Mouse (Mus musculus) myocyte (in vitro differentiated cells): ENCODE data around the gene Asic2. TPM values are rescaled to one million over a fixed set of nuclear protein-coding genes. Genes with fewer than 3 reads are reported as not detected.

Experiments
- H3K27me3 ChIP-seq: one replicate; pipeline ENCODE4 v1.6.1; 2011; ENCODE audit not compliant: control insufficient read depth, insufficient read depth, insufficient read length
- H3K36me3 ChIP-seq: one replicate; pipeline ENCODE4 v1.6.1; 2011; ENCODE audit not compliant: control insufficient read depth, insufficient read depth
- H3K4me2 ChIP-seq: one replicate; pipeline ENCODE4 v1.6.1; 2011; ENCODE audit warnings: low read depth, control low read depth
- H3K4me3 ChIP-seq: one replicate; pipeline ENCODE4 v1.5.1; 2011; ENCODE audit warnings: mild to moderate bottlenecking, control low read depth, moderate library complexity
- H3K79me2 ChIP-seq: one replicate; pipeline ENCODE4 v1.6.1; 2011; ENCODE audit not compliant: control insufficient read depth, insufficient read depth
- H3ac ChIP-seq: one replicate; pipeline ENCODE4 v1.6.1; 2011; ENCODE audit not compliant: control insufficient read depth, insufficient read length
- CEBPB ChIP-seq: IDR thresholded peaks from 2 replicates; pipeline ENCODE4 v1.6.1; 2011; ENCODE audit warnings: mild to moderate bottlenecking, moderate library complexity; ENCODE audit not compliant: poor library complexity, insufficient read depth, severe bottlenecking
- E2F4 ChIP-seq: IDR thresholded peaks from one replicate; pipeline ENCODE4 v1.6.1; 2011; ENCODE audit warnings: mild to moderate bottlenecking, control low read depth, moderate library complexity; ENCODE audit not compliant: insufficient read depth
- MAX ChIP-seq: IDR thresholded peaks from one replicate; pipeline ENCODE4 v1.6.1; 2011; ENCODE audit warnings: low read depth, mild to moderate bottlenecking, control low read depth
- MYOD1 ChIP-seq, 3 experiments: IDR thresholded peaks; one replicate each; pipeline ENCODE4 v1.6.1; 2011; ENCODE audit warnings: control low read depth in 2 of 3, low read depth in 2 of 3, mild to moderate bottlenecking in 2 of 3, moderate library complexity in 1 of 3; ENCODE audit not compliant: insufficient read length in 2 of 3, control insufficient read depth in 1 of 3
- MYOG ChIP-seq, 3 experiments: IDR thresholded peaks; one replicate each; pipeline ENCODE4 v1.6.1; 2011; ENCODE audit warnings: control low read depth in 2 of 3, low read depth in 2 of 3, mild to moderate bottlenecking in 2 of 3; ENCODE audit not compliant: insufficient read length in 2 of 3, control insufficient read depth in 1 of 3, insufficient read depth in 1 of 3
- POLR2A ChIP-seq: IDR thresholded peaks from one replicate; pipeline ENCODE4 v1.6.1; 2011; ENCODE audit warnings: low read depth, mild to moderate bottlenecking, control low read depth, moderate library complexity; ENCODE audit not compliant: insufficient read length
- POLR2AphosphoS2 ChIP-seq: IDR thresholded peaks from one replicate; pipeline ENCODE4 v1.6.1; 2011; ENCODE audit warnings: low read depth, control low read depth; ENCODE audit not compliant: insufficient read length
- REST ChIP-seq: IDR thresholded peaks from one replicate; pipeline ENCODE4 v1.6.1; 2011; ENCODE audit warnings: mild to moderate bottlenecking, control low read depth, moderate library complexity; ENCODE audit not compliant: insufficient read depth, insufficient read length
- SRF ChIP-seq: IDR thresholded peaks from one replicate; pipeline ENCODE4 v1.6.1; 2011; ENCODE audit warnings: low read depth; ENCODE audit not compliant: control insufficient read depth, insufficient read length
- TCF12 ChIP-seq: IDR thresholded peaks from one replicate; pipeline ENCODE4 v1.6.1; 2011; ENCODE audit warnings: mild to moderate bottlenecking, control low read depth; ENCODE audit not compliant: poor library complexity, insufficient read depth, severe bottlenecking
- TCF3 ChIP-seq: IDR thresholded peaks from one replicate; pipeline ENCODE4 v1.6.1; 2011; ENCODE audit warnings: low read depth, control low read depth; ENCODE audit not compliant: insufficient read length
- USF1 ChIP-seq: IDR thresholded peaks from one replicate; pipeline ENCODE4 v1.6.1; 2011; ENCODE audit warnings: low read depth, mild to moderate bottlenecking, control low read depth, moderate library complexity
- polyA plus RNA-seq: library from polyadenylated mRNA; unstranded; fragments of >200 nt; fragmentation: generic; extraction: Trizol; gene quantifications from one replicate; pipeline ENCODE4 v1.2.1, GENCODE M21; 2012; ENCODE audit warnings: missing spikeins

Asic2 gene
- polyA plus RNA-seq, 1 experiment = not detected

DNA sequence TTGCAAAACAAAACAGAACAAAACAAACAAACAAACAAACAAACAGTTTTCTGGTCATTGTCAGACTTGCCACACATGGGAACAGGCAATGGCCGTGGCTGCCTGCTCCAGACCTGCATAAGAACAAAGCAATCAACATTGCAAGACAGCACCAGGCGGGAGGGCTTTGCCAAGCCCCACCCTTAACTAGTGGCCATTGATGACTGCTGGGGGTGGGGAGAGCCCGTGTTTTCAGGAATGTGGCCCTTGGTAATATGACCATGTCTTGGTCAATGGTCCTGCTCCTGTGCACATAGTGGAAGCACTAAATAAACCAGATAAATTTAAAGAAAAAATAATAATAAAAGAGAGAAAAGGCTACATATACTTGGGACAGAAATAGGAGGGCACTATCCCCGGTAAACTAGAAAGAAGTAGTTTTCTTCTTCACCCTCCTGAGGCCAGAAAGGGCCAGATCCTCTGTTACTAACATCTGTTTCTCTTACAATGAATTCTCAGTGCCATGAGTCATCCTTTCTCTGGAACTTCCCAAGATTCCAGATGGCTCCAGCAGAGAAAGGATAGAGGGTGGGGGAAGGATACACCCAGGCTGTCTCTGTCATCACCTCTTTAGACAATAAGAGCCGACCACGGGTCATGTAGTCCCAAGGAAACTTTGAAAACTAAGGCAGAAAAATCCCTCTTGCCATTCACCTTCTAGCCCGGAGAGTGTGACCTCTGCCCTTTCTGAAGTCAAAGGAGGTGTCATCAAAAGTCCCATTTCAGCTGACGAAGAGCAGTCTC lies 43.3 kb upstream of the Asic2 start:
- no peaks in the 10 kb centered on the region for H3K79me2 ChIP-seq
- H3K4me2 ChIP-seq = peak overlapping the region; percentile 76
- no peaks in the 10 kb centered on the region for H3K36me3 ChIP-seq
- H3ac ChIP-seq = no peak overlapping the region
- H3K4me3 ChIP-seq = no peak overlapping the region
- no peak for TF ChIP-seq POLR2A
- peak; percentile 54 for TF ChIP-seq TCF12
- TF ChIP-seq CEBPB = 0 out of 2 replicates have a peak, but pooled peaks have one; percentile 7
- H3K27me3 ChIP-seq = no peaks in the 10 kb centered on the region

DNA sequence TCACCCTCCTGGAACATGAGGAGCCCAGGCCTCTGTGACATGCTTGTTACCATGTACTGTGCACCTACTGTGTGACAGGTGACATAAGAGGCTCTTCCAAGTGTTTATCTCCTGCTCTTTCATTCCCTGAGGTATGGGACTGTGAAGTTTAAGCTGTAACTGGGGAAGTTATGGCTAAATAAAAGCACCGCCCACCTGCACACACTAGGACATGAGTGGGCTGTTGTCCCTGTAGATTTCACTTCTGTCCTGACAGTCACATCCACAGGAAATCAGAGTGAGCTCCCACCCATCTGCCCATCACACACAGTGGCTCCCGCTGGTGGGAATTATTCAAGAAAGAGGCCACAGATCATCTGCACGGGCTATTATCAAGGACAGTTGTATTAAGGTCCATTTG lies 41.9 kb upstream of the Asic2 start:
- H3ac ChIP-seq = no peak overlapping the region
- no peak for TF ChIP-seq SRF
- no peak for TF ChIP-seq REST
- TF ChIP-seq MYOD1 (IDR thresholded peaks at IDR 0.05; ENCODE audit: control insufficient read depth in 1 of 3, insufficient read length in 2 of 3, low read depth in 2 of 3) = no peak
- no peak for TF ChIP-seq POLR2A
- no peaks in the 10 kb centered on the region for H3K36me3 ChIP-seq
- no peak overlapping the region for H3K4me3 ChIP-seq
- no peaks in the 10 kb centered on the region for H3K79me2 ChIP-seq
- H3K27me3 ChIP-seq = no peaks in the 10 kb centered on the region
- H3K4me2 ChIP-seq = no peak overlapping the region

DNA sequence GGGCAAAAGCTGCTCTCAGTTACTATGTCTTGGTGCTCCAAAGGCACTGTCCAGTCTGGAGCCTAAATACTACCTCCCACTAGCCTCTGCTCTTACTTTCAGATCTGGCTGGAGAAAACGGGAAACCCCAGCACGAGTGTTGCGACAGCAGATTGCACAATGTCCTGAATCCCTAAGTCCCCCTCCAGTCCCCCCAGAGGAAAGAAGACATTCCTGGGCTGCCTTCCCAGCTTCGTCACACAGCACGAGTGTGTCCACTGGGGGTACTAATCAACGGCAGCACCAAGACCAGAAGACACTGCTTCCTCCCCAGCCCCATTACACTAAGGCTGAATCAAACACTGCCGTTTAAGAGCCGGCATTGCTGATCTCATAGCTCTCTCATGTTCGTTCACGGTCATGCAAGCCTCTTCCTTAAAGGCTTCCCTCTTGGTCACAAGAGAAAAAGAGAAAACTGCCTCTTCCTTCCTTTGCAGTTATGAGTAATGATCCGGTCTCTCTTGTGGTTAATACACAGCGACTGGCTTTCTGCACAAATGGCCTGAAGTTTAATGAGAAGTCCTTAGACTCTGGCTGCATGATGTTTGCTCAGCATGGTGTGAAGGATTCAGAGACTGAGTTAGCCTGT lies 38.7 kb upstream of the Asic2 start:
- Histone ChIP-seq H3ac (no peak overlapping the region), H3K36me3 (no peaks in the 10 kb centered on the region), H3K27me3 (no peaks in the 10 kb centered on the region), H3K4me2 (peak overlapping the region; percentile 68), H3K4me3 (no peak overlapping the region), H3K79me2 (no peaks in the 10 kb centered on the region)
- TF ChIP-seq MYOG (IDR thresholded peaks at IDR 0.05; ENCODE audit: control insufficient read depth in 1 of 3, insufficient read depth in 1 of 3, insufficient read length in 2 of 3, low read depth in 2 of 3) (no peak), CEBPB (peak; percentile 98)

DNA sequence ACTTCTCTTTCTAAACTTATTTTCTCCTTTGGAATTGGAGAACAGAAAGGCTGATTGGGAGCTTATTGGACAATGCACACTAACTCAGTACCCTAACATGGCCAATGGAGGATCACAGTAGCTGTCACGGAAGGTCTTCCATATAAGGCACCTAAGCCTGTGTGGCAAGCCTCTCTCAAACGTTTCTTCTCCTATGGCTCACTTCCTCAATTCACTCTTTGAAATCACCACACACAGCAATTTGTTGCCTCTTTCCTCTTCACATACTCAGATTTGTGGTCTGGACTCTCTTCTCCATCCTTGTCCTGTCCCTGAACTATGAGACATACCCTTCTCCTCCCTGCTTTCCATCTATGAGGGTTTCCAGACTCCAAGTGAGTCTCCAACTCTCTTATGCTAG lies 36.6 kb upstream of the Asic2 start:
- Histone ChIP-seq H3K79me2 (no peaks in the 10 kb centered on the region), H3K4me2 (no peak overlapping the region), H3K36me3 (no peaks in the 10 kb centered on the region), H3ac (no peak overlapping the region), H3K4me3 (no peak overlapping the region), H3K27me3 (no peaks in the 10 kb centered on the region)
- TF ChIP-seq CEBPB (no peak), USF1 (no peak), TCF3 (no peak), MYOD1 (IDR thresholded peaks at IDR 0.05; ENCODE audit: control insufficient read depth in 1 of 3, insufficient read length in 2 of 3, low read depth in 2 of 3) (no peak)

DNA sequence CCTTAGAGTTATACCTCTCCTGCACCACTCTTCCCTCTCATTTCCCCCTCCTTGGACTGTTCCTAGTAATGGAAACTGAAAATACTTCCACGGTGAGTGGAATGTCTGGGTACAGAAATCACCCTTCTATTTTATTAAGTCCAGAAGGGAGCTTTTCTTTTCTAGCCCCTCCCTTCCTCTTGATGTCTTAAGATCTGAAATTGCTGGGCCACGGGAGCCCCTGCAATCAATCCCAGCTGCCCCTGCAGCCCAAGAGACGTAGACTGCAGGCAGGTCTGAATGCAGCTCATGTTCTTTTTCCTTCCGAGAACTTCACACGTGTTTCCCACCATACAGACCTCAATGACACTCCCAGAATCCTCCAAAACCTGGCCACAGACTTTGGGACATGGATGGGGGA lies 32.3 kb upstream of the Asic2 start:
- no peaks in the 10 kb centered on the region for H3K36me3 ChIP-seq
- no peak overlapping the region for H3K4me3 ChIP-seq
- no peak overlapping the region for H3K4me2 ChIP-seq
- no peak overlapping the region for H3ac ChIP-seq
- no peaks in the 10 kb centered on the region for H3K79me2 ChIP-seq
- no peaks in the 10 kb centered on the region for H3K27me3 ChIP-seq
- TF ChIP-seq CEBPB (no peak), MYOD1 (IDR thresholded peaks at IDR 0.05; ENCODE audit: control insufficient read depth in 1 of 3, insufficient read length in 2 of 3, low read depth in 2 of 3) (no peak), POLR2A (no peak), REST (no peak), POLR2AphosphoS2 (no peak), MYOG (IDR thresholded peaks at IDR 0.05; ENCODE audit: control insufficient read depth in 1 of 3, insufficient read depth in 1 of 3, insufficient read length in 2 of 3, low read depth in 2 of 3) (no peak), TCF12 (no peak), SRF (no peak), E2F4 (no peak), USF1 (no peak), MAX (no peak), TCF3 (no peak)

DNA sequence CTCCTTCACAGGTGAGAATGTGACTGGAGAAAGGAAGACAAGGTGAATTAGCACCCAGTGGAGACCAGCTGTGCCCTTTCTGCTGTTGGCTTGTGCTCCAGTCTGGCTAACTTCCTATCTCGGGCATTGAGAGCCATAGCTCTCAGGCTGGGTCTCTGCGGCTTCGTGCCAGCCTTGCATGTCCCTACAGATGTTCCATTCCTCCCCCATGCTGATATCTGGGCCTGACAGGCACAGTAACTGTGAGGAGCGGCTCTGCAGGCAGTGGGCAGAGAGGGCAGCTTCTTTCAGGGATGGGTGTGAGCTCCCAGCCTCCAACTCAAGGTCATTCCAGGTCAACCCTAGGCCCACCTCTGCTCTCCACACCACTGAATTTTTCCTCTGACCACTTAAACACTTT lies 31.2 kb upstream of the Asic2 start:
- TF ChIP-seq TCF3 (no peak), TCF12 (no peak), MYOD1 (IDR thresholded peaks at IDR 0.05; ENCODE audit: control insufficient read depth in 1 of 3, insufficient read length in 2 of 3, low read depth in 2 of 3) (no peak), MYOG (IDR thresholded peaks at IDR 0.05; ENCODE audit: control insufficient read depth in 1 of 3, insufficient read depth in 1 of 3, insufficient read length in 2 of 3, low read depth in 2 of 3) (no peak), SRF (no peak), E2F4 (no peak), MAX (no peak), CEBPB (no peak)

More for the DNA sequence above, 31.2 kb upstream of the Asic2 start:
- no peak overlapping the region for H3ac ChIP-seq
- H3K27me3 ChIP-seq = no peaks in the 10 kb centered on the region
- H3K4me2 ChIP-seq = no peak overlapping the region
- H3K36me3 ChIP-seq = no peaks in the 10 kb centered on the region
- H3K79me2 ChIP-seq = no peaks in the 10 kb centered on the region
- H3K4me3 ChIP-seq = no peak overlapping the region
